Mouse (Mus musculus): ENCODE measurements at regions not wholly inside any gene's neighbourhood (a gene's known extent, or its start where the extent isn't known, plus 50 kb on each side); places are given as distances from the start of the nearest gene placed in this dataset.

DNA sequence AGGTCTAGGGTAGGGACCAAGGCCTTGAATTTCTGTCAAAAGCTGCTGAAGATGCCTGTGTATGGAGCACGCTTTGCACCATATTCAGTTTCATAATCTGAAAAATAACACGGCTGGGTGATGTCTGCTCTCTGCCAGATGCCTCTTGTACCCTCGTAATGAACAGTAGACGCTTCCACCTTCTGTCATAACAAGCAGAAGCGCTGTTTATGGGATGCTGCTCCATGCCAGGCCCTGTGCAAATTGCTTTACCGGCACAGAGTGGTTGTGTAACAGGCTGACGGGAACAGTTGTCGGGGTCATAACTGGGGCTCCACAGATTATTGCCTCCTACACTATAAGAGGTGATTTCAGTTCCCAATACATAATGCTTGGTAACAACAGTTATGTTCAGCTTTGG is 211.5 kb upstream of the Tnp1 start:
- no peak for DNase-seq (ENCODE audit: low spot score in 2 of 2)

- no peak for DNase-seq (ENCODE audit: low spot score in 2 of 2)
Observed at GRCm38 (mm10) chr1:73221863-73222262, 206.2 kb upstream of the Tnp1 start.

DNA sequence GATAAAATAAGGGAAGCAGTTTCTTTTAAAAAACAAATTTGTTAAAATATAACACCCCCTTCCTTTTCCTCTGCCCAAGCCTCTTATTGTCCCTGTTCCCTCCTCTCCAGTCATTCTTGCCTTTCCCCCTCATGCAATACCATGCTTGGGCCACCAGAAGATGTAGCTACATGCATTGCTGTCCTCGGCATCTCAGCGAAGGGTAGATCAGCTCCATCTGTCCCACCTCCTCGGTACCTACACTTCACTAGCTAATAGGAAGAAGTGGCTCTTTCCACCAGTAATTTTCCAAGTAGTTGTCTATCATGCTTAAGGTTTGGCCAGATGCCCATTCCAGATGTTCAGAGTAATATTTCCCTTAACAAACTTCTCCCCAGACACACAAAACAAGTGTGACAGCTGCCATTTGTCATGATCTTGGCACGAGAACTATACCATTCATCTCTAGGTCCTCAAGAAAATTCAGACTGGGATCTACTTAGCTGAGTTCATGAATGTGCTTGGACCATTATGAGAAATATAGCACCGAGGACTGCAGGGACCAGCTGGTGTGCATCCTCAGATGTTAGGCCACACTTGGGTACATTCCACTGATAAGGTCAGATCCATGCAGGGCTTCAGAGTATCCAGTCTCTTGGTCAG is 198.7 kb upstream of the Tnp1 start:
- DNase-seq (ENCODE audit: low spot score in 2 of 2): no peak

GRCm38 (mm10) chr1:73207421-73207820 is 191.7 kb upstream of the Tnp1 start:
- no peak for DNase-seq (ENCODE audit: low spot score in 2 of 2)

DNA sequence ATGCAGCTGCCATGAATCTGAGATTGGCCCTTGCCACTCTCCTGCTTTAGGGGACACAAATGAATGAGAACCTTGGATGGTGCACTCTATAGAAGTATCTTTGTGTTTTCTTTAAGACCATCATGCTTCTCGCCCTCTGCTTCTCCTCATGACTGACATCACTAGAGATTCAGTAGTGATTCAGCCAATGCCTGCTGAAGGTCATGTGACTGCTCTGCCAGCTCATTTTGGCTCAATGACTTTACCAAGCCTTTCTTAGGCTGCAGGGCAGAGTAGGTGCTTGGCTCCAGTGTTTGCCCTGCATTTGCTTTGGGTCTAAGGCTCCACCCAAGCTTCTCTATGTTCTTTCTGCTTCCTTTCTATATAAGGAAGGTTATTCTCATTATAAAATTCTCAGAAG is 190.1 kb upstream of the Tnp1 start:
- DNase-seq (ENCODE audit: low spot score in 2 of 2): no peak

DNA sequence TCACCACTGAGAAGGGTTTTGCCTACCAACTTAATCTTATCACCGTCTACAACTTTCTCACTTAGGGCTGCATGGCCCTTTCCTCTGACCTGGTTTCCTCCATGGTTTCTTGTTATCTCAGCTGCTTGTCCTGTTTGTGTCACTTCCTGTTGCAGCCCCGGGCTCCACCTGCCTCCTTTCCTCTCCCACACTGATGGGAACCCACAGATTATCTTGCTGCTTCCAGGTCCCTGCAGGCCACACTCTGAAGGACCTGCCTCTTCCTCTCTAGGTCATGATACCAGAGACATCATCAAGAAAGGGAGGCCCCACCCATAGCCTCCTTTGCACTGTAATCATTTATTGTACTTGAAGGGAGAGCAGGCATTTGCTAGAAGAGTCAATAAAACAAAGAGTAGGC is 184.4 kb upstream of the Tnp1 start:
- DNase-seq (ENCODE audit: low spot score in 2 of 2): no peak

- DNase-seq (ENCODE audit: low spot score in 2 of 2): no peak
Observed at GRCm38 (mm10) chr1:73190832-73191231, 175.1 kb upstream of the Tnp1 start.

DNA sequence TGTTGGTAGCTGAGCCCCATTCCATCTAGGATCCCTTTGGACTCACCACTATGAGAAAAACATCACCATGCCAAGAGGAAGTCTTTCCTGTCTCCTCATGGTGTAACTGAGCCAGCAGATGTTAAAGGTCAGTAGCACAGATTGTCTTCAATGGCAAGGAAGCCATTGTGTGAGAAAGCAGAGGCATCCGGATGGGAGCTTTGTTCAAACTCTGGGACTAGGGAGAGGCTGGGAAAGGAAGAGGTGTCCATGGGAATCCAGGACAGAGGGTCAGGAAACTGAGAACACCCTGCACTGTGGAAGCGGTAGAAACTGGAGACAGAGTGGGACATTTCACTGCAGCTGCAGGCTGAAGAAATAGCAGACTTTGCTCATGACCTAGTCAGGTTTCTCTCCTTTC is 173.1 kb upstream of the Tnp1 start:
- DNase-seq (ENCODE audit: low spot score in 2 of 2): no peak

DNA sequence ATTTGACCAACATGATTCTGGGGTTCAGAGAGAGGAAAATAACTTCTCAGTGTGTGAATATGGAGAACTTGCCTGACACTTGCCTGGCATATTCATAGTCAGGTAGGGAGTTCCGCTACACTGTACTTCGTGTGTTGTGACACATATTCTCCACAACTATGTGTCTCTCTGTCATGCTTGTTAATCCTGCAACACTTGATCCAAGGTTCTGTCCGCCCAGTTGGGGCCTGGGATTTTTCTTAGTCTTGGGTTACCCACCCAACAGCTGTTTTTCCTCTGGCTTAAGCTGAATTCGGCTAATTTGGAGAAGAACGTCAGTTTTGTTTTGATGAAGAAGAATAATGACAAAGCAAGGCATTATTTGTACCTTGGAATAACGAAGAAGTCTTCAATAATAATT is 168.8 kb upstream of the Tnp1 start:
- no peak for DNase-seq (ENCODE audit: low spot score in 2 of 2)

DNA sequence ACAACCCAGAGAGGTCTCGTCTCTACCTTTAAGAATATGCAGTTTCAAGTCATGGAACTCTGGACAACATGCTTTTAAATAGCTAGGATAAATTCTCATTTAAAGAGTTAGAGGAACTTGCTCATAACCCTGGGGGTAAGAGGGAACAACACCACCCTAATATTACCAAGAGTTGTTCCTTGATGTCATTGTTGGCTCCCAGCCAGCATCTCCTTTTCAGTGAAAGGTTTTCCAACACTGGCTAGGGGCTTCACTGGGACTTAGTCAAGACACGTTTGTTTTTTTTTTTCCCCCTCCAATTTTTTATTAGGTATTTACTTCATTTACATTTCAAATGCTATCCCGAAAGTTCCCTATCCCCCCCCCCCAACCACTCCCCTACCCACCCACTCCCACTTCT is 163.1 kb upstream of the Tnp1 start:
- DNase-seq (ENCODE audit: low spot score in 2 of 2): no peak

DNA sequence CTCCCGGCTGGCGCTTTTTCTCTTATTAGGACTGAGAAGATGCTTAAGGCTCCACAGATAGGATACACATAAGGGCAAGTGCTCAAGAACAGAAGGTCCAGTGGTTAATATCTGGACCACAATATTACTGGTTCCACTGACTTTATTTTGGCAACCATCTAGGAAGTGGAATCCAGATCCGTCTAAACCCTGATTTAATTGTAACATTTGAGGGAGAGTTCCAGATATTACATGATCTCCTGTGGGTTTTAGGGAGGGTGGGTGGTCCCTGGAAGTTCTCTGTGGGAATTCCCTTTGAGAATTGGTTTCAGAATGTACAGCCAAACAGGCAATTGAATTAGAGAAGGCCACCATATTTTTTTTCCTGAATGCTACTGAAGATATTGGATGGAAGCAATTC is 161.4 kb upstream of the Tnp1 start:
- DNase-seq (ENCODE audit: low spot score in 2 of 2): no peak

DNA sequence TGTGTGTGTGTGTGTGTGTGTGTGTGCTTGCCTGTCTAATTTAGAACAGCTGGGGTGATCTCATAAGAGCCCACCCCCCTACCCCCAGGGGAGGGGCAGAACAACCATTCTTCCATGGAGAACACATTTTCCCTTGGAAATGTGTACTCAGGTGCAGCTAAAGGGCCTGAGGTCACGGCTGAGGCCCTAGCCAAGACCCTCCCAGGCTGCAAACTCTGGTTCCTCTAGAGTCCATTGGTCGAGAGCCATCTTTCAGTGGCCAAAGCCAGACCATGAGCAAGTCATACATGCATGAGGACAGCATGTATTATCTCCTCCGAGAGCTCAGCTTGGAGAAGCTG is 154.9 kb upstream of the Tnp1 start:
- no peak for DNase-seq (ENCODE audit: low spot score in 2 of 2)

DNA sequence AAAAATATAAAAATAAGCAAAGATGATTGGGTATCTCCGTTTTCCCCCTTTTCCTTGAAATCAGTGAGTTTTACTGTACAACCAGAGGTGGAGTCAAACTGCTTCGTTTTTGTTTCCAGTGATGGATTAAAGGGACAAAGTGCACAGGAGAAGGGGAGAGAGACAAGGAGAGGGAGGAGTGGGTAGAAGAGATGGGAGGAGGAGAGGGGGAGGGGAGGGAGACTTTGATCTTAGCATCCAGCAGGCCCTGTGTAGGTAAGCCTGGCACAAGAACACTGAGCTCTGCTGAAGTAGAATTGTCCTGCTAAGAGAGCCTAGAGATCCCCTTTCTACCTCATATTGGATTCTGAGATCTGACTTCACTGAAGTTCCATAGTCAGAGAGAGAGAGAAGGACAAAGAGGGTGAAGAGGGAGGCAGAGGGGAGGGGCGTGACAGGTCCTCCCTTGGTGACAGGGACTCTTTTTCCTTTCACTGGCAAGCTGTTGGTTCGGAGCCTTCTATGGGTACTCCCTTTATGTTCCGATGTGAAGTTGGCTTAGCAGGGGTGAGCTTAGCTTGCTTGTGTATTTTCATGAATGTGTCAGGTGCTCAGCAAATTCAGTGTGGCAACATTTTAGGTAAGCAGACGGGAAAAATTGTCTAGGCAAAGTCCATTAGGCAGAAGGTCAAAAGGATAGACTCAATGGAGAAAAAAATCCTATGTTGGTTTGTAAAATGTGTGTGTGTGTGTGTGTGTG is 154.4 kb upstream of the Tnp1 start:
- no peak for DNase-seq (ENCODE audit: low spot score in 2 of 2)

GRCm38 (mm10) chr1:73169077-73169869 is 153.6 kb upstream of the Tnp1 start:
- peak in 1 of 2 experiments; percentile 5 for DNase-seq (ENCODE audit: low spot score in 2 of 2)

- no peak for DNase-seq (ENCODE audit: low spot score in 2 of 2)
Observed at GRCm38 (mm10) chr1:73160199-73160598, 144.5 kb upstream of the Tnp1 start.

- no peak for DNase-seq (ENCODE audit: low spot score in 2 of 2)
Observed at GRCm38 (mm10) chr1:73159405-73159976, 143.8 kb upstream of the Tnp1 start.

DNA sequence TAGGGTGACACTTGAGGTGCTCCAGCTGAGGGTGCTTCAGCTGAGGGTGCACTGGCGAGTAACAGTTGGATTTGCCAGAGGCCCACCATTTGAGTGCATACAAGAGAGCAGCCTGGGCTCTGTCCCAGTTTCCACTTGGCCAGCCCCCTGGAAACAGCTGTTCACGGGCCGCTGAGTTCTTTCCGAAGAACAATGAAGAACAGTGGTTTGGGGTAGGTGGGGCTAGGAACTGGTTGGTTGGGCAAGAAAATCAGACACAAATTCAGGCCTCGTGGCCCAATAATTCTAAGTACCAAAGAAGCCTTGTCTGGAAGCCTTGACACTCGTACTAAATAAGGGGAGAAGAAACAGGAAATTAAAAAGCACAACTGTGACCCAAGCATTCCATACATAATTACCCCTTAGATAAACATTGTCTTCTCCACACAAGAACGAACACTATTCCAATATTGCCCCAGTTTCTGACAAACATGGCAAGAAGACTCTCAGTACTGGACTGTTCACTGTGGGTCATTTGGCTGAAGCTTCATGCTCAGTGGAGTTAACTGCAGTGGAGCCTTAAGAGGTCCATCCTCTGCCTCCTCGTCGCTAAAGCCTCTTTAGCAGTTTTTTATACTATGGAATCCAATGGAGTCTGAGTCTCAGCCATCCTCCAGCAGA is 137.9 kb upstream of the Tnp1 start:
- DNase-seq (ENCODE audit: low spot score in 2 of 2): peak in 1 of 2 experiments; percentile 2

- no peak for DNase-seq (ENCODE audit: low spot score in 2 of 2)
Observed at GRCm38 (mm10) chr1:73149926-73150325, 134.2 kb upstream of the Tnp1 start.

DNA sequence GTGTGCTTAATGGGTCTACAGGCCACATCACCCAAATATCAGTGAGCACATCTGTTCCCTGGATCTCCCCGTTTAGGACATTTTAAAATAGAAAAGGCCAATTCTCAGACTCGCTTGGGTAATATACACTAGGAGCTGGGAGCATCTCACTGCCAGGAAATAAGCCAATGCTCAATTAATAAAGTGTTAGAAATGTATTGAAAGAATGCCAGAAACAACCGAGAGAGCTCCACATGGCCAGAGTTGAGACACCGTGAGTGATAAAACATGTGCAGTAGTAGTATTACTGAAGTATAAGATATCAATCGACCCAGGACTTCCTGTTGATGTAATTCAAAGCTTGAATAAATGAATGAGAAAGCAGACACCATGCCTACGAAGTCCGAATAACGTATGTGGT is 127.1 kb upstream of the Tnp1 start:
- no peak for DNase-seq (ENCODE audit: low spot score in 2 of 2)

DNA sequence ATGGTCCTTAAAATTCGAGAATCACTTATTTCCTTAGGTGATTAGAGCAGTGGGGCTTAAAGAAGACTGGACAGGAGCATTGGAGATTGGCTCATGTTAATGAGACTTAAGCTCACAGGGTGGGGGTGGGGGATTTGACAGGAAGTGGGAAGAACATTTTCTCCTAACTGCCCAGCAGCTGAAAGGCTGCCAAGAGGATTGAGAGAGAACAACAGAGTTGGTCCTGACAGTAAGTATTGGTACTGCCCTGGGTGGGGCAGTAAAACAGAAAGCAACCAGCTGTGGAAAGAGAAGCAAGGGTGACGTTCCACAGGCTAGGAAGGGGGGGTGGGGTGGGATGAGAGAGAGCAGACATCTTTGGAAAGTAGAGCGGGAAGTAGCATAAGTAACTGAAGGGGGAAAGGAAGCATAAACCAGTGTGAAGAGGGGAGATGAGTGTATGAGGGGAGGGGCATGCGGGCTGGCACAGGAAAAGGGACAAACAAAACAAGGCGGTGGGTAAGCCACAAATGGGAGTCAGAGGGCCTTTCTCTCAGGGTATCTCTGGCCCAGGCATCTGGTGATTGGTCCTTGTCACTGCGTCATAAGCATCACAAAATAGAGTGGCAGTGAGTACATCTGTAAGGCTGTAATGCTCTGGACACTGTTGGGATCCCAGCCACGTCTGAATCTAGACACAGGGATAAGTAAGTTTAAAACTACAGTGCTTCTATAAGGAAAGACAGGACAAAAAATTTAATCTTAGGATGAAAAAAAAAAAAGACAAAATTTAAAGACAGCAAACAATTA is 125.0 kb upstream of the Tnp1 start:
- DNase-seq (ENCODE audit: low spot score in 2 of 2): no peak

DNA sequence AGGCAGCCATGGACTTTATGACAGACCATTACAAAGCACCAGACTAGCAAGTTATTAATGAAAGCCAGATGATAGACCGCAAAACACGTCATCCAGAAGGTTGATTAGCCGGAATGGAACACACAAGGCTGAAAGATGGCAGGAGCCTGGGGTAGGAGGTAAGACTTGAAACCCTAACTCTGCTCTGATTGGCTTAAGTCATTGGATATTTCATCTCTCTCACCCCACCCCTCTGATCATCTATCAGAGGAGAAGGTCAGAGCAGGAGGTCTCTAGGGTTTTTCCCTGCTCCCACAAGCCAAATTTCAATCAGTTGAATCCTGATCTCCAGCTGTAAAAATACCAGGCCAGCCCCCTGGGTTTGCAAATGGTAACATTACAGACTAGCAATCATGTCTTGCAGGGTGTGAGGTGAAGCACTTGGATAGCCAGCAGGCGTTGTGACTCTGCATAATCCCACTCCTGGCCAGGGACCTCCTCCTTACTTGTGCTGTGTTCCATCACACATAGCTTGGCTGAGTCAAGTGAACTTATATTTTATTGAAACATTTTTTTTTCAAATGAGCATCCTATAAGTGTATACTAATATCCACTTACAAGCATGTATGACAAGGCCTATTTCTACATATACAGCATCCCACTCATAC is 114.6 kb upstream of the Tnp1 start:
- DNase-seq (ENCODE audit: low spot score in 2 of 2): no peak
